Mouse (Mus musculus) activated CD4-positive, CD25-positive, alpha-beta regulatory T cell, adult 4 months (primary cell): ENCODE measurements around the gene Kank4. TPM values are rescaled to one million over a fixed set of nuclear protein-coding genes. Genes with fewer than 3 reads are reported as not detected.
"Not testable (repeated sequence)": the region's sequence is repeated elsewhere in the genome, so short reads cannot be mapped to it uniquely, and the experiment has no call there.

Source experiments
- ATAC-seq: one replicate; pipeline ENCODE4 v1.8.0; 2017
- polyA plus RNA-seq, 2 experiments: library from polyadenylated mRNA; unstranded; fragments of 100-300 nt; shearing (Covaris generic); gene quantifications; one replicate each; pipeline ENCODE4 v1.2.1; 2017

Gene Kank4
- polyA plus RNA-seq, 2 experiments from 2014 or later: not detected

- no peak for ATAC-seq
Observed at GRCm38 (mm10) chr4:98831726-98832125, 14.4 kb upstream of the Kank4 start.

DNA sequence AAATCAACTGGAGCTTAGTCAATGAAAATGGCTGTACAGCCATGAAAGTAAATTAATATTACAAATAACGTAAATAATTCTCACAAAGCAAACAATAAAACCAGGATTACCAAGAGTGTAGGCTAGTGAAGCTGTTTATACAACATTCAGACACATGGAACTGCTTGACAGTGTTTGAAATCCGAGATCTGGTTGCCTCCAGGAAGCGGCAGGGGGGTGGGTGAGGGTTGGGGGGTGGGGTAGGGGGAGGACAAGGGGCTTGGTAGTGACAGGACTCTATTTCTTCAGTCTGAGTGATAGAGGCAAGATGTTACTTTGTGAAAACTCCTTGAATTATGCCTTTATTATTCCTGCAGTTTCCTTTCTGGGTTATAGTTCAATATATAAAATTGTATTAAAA is 9.4 kb upstream of the Kank4 start:
- ATAC-seq: no peak

GRCm38 (mm10) chr4:98823740-98824139 is 6.4 kb upstream of the Kank4 start, which contains the start of gene I0C0044D17Rik:
Gene I0C0044D17Rik (minus strand): TSS chr4:98823840.
- ATAC-seq: not testable (repeated sequence)

GRCm38 (mm10) chr4:98823047-98823446 is 5.7 kb upstream of the Kank4 start:
- no peak for ATAC-seq

- no peak for ATAC-seq
Observed at GRCm38 (mm10) chr4:98822478-98822877, 5.1 kb upstream of the Kank4 start.

DNA sequence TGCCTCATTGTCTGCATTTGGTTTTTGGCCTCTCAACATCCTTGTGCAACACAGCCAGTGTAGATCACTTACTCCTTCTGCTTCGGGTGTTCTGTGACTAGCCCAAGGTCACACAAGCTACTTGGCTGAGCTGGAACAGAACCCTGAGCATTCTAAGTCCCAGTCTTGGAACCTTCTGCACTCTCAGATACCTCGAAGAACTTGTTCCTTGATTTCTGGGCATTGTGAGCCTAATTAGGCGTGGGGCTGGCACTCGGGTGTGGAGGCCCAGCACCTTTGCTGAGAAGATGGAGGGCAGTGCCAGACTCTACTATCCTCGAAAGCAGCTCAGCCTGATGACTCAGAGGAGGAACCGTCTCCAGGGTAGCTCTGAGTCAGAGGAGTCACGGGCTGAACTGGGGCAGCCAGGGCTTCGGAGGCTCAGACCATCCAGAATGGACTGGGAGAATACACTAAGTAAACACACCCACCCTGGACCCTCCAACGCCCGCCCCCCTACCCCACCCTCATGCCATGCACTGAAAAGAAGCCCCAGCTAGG is 1.9 kb upstream of the Kank4 start:
- no peak for ATAC-seq

DNA sequence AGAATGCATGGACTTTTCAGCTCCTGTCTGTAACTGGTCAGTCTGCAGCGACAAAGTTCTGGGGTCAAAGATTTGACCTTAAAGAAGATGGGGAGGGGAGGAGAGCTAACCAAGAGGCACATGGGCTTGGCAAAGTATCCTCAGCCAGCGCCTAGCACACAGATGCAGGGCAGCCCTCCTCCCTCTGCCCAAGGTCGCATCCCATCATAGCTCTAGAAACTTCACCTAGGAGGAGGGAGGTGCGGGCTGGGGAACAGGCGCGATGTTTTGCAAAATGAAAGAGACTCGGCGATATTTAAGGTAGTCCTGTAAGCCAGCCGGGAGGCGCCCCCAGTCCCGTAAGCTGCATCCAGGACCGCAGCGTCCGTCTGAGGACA is 542 bp downstream of the Kank4 start:
- ATAC-seq: no peak

- ATAC-seq: no peak
Observed at GRCm38 (mm10) chr4:98806306-98806705, 11.0 kb downstream of the Kank4 start.

- no peak for ATAC-seq
Observed at GRCm38 (mm10) chr4:98805291-98806048, 11.9 kb downstream of the Kank4 start.

DNA sequence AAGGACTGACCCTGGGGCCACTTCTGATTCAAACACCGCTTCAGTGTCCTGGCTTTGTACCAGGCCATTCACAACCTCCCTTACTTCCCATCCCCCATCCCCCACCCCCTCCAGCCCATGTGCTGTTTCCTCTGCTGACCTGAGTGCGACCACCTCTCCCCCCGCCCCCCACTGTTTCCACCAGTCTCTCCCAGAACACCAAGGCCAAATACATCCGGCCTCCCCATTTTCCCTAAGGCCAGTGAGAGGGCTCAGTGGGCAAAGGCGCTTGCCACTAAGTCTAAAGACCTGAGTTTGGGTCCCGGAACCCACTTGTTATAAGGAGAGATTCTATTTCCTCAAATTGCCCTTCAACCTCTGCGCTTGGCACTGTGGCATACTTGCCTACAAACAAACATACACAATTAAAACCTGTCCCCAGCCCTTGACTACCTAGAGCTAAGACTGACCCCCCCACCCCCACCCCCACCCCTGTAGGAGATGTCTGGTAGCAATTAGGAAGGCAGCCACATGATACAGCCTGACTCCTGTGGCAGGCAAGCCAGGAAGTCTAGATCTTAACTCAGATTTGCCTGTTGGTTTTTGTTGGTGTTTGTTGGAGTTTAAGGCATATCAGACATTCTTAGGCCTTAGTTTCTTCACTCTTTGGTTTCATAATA is 12.7 kb downstream of the Kank4 start:
- no peak for ATAC-seq

DNA sequence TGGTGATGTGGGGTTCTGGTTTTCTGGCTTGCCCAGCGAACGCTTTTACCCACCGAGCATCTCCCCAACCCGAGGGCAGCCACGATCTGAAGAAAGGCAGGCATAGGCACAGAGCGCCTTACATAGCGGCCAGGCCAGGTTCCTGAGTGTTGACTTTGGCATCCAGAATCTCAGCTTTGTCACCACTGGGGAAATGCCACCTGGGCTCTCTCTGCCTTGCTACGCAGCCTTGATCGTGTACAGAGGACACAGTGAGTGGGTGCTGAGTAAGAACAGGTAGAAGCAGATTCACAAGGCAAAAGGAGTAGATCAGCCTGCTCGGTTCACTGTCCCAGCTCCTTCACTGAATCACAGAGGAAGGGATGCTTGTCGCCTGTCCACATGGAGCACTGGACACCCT is 15.6 kb downstream of the Kank4 start:
- ATAC-seq: no peak

- no peak for ATAC-seq
Observed at GRCm38 (mm10) chr4:98800824-98801223, 16.5 kb downstream of the Kank4 start.

GRCm38 (mm10) chr4:98796591-98797341 is 20.6 kb downstream of the Kank4 start:
- no peak for ATAC-seq

DNA sequence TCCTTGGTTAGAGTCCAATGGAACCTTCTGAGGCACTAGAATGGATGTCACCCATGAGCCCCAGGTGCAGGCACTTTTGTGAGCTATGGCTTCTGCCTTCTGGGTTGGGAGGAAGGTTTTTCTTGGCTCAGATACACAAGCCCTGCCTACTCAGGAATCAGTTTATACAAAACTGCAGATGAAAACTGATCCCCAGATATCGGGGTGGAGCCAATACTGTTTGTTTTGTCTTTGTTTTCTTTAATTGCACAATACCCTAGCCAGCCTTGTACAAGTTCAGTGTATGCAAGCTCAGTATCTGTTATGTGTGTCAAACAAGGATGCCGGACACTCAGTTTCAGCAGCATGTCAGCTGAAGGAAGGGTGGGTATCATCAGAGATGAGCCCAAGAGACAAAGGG is 22.1 kb downstream of the Kank4 start:
- ATAC-seq: no peak

GRCm38 (mm10) chr4:98793486-98793885 is 23.9 kb downstream of the Kank4 start:
- ATAC-seq: no peak

DNA sequence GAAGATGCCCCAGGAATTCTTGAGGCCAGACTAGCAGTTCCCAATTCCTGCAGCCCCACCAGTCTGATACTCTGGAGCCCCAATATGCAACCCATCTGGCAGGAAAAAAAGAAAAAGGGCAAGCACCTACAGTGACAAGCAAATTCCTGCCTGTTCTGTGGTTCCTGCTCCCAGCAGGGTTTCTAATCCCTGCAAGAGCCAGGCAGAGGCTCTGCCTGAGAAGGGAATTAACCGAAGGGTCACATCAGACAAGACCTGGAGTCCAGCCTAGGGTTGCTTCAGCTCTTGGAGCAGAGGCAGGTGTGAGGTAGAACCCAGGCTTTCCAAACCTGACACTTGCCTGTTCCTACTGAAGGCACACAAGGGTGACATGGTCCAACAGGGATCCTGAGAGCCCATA is 26.6 kb downstream of the Kank4 start:
- ATAC-seq: no peak

GRCm38 (mm10) chr4:98789861-98790311 is 27.5 kb downstream of the Kank4 start:
- peak; percentile 61 for ATAC-seq

- ATAC-seq: no peak
Observed at GRCm38 (mm10) chr4:98789133-98789765, 28.1 kb downstream of the Kank4 start.

DNA sequence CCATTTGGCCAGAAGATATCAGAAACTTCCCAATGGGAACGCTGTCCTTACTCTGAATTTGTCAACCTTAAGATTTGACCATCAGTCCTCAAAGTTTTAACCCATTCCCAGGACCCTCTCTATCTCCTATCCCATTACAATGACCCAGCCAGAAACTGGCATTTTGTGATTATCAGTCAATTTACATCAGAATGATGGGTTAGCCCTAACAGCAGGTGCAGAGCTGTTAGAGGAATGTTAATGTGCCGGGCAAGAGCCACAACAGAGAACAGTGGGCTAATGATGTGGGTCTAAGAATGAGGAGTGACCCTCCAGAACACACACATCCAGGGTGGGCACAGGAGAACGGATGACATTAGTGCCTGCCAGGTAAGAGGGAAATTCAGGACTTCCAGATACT is 31.1 kb downstream of the Kank4 start:
- ATAC-seq: no peak

DNA sequence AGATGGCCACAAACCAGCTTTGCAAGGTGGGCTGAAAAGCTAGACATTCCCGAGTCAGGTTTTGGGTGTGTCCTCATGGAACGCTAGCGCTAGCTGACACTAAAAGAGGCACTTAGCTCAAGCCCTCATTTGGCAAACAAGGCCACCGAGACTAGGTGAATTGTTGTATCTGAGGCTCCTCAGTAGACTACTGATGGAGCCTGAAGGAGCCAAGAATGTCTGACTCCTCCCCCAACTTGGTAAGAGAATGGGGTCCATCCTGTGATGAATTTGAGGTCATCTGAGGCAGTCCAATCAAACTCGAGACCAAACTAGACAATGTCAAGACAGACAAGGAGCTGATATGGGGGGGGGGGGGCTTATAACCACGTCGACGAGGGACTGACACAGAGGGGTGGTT is 31.5 kb downstream of the Kank4 start:
- no peak for ATAC-seq

GRCm38 (mm10) chr4:98778219-98778618 is 39.1 kb downstream of the Kank4 start:
- no peak for ATAC-seq

- ATAC-seq: no peak
Observed at GRCm38 (mm10) chr4:98777464-98777863, 39.9 kb downstream of the Kank4 start.
